Mouse (Mus musculus): ENCODE measurements around the gene Pfkfb2.
A peak's percentile ranks its signal among the peaks of the same experiment; 100 is the strongest.

The Pfkfb2 gene

GRCm38 (mm10) chr1:130738551-130739106, 9.6 kb upstream of the Pfkfb2 start:
- DNase-seq (ENCODE audit: inconsistent age in 2 of 2, low spot score in 1 of 2), result peak in 1 of 2 experiments; percentile 24

GRCm38 (mm10) chr1:130737916-130738315, 8.9 kb upstream of the Pfkfb2 start:
- no peak for DNase-seq (ENCODE audit: inconsistent age in 2 of 2, low spot score in 1 of 2)

GRCm38 (mm10) chr1:130737411-130737881, 8.4 kb upstream of the Pfkfb2 start:
- peak; percentile 38 to 43 for DNase-seq (ENCODE audit: inconsistent age in 2 of 2, low spot score in 1 of 2)

- DNase-seq (ENCODE audit: inconsistent age in 2 of 2, low spot score in 1 of 2), result peak in 1 of 2 experiments; percentile 29
Observed at GRCm38 (mm10) chr1:130734852-130735251, 5.8 kb upstream of the Pfkfb2 start.

GRCm38 (mm10) chr1:130734452-130734851, 5.4 kb upstream of the Pfkfb2 start:
- DNase-seq (ENCODE audit: inconsistent age in 2 of 2, low spot score in 1 of 2), result peak; percentile 13 to 59

GRCm38 (mm10) chr1:130733671-130734070, 4.6 kb upstream of the Pfkfb2 start:
- peak in 1 of 2 experiments; percentile 59 for DNase-seq (ENCODE audit: inconsistent age in 2 of 2, low spot score in 1 of 2)

GRCm38 (mm10) chr1:130732706-130733658, 3.9 kb upstream of the Pfkfb2 start:
- peak in 1 of 2 experiments; percentile 17 for DNase-seq (ENCODE audit: inconsistent age in 2 of 2, low spot score in 1 of 2)

- DNase-seq (ENCODE audit: inconsistent age in 2 of 2, low spot score in 1 of 2), result peak in 1 of 2 experiments; percentile 59
Observed at GRCm38 (mm10) chr1:130731741-130732337, 2.8 kb upstream of the Pfkfb2 start, which contains the start of gene AA986860. AA986860 (plus strand) TSS chr1:130731976.

- no peak for DNase-seq (ENCODE audit: inconsistent age in 2 of 2, low spot score in 1 of 2)
Observed at GRCm38 (mm10) chr1:130728708-130729107, 345 bp downstream of the Pfkfb2 start.

GRCm38 (mm10) chr1:130728070-130728469, 983 bp downstream of the Pfkfb2 start:
- DNase-seq (ENCODE audit: inconsistent age in 2 of 2, low spot score in 1 of 2), result no peak

GRCm38 (mm10) chr1:130726396-130726795, 2.7 kb downstream of the Pfkfb2 start:
- no peak for DNase-seq (ENCODE audit: inconsistent age in 2 of 2, low spot score in 1 of 2)

- peak in 1 of 2 experiments; percentile 37 for DNase-seq (ENCODE audit: inconsistent age in 2 of 2, low spot score in 1 of 2)
Observed at GRCm38 (mm10) chr1:130724206-130724605, 4.8 kb downstream of the Pfkfb2 start.

- peak; percentile 92 to 97 for DNase-seq (ENCODE audit: inconsistent age in 2 of 2, low spot score in 1 of 2)
Observed at GRCm38 (mm10) chr1:130717291-130717871, 11.7 kb downstream of the Pfkfb2 start, which contains the start of gene Yod1. Yod1 (plus strand) TSS chr1:130717327.

GRCm38 (mm10) chr1:130716513-130717290, 12.4 kb downstream of the Pfkfb2 start:
- DNase-seq (ENCODE audit: inconsistent age in 2 of 2, low spot score in 1 of 2), result no peak

- DNase-seq (ENCODE audit: inconsistent age in 2 of 2, low spot score in 1 of 2), result no peak
Observed at GRCm38 (mm10) chr1:130716218-130716512, 12.9 kb downstream of the Pfkfb2 start.

- DNase-seq (ENCODE audit: inconsistent age in 2 of 2, low spot score in 1 of 2), result peak; percentile 97 to 99
Observed at GRCm38 (mm10) chr1:130715561-130716217, 13.4 kb downstream of the Pfkfb2 start, which contains the start of gene Gm29427. Gm29427 (minus strand) TSS chr1:130715799.

GRCm38 (mm10) chr1:130714046-130714445, 15.0 kb downstream of the Pfkfb2 start:
- no peak for DNase-seq (ENCODE audit: inconsistent age in 2 of 2, low spot score in 1 of 2)

GRCm38 (mm10) chr1:130710283-130711080, 18.6 kb downstream of the Pfkfb2 start:
- DNase-seq (ENCODE audit: inconsistent age in 2 of 2, low spot score in 1 of 2), result no peak

GRCm38 (mm10) chr1:130703613-130704012, 25.4 kb downstream of the Pfkfb2 start:
- no peak for DNase-seq (ENCODE audit: inconsistent age in 2 of 2, low spot score in 1 of 2)

Measured in adrenal gland, adult (tissue).